12 mouse cellular contexts compared by ENCODE assay signal in genomic region chr5:116461354-116462042, GRCm38 (mm10). TPM values are rescaled to one million over a fixed set of nuclear protein-coding genes. Genes with fewer than 3 reads are reported as not detected.
DNase-seq lines count a peak whose midpoint lies in the region; ATAC-seq and TF ChIP-seq lines count a peak whose summit lies in the region.
"Had no signal": no experiment of that assay in that cellular context is flagged by ENCODE, and none has a peak within 500 bp of the region (broad histone marks: within the 10 kb centered on the region; RNA-seq: fewer than 3 reads in every experiment).

No protein-coding gene starts in this region.

- H3K27ac ChIP-seq in liver, adult 2 months (replicated peaks; ENCODE audit: insufficient read depth, low read depth, low read length): no peak overlapping the region
- peak overlapping the region; percentile 77 for H3K27ac ChIP-seq in hindbrain, embryonic 13.5 days
- peak overlapping the region; percentile 90 for H3K27ac ChIP-seq in neural tube, embryonic 13.5 days (replicated peaks)
- H3K27ac ChIP-seq: heart, embryonic 15.5 days had no signal

- H3K9me3 ChIP-seq in hindbrain, embryonic 13.5 days: peaks cover 20% of the 10 kb centered on the region
- H3K9me3 ChIP-seq in neural tube, embryonic 13.5 days: peaks cover 21% of the 10 kb centered on the region
- H3K9me3 ChIP-seq: heart, embryonic 15.5 days had no signal

- peak; percentile 74; the same call in 1 of the 2 replicates for ATAC-seq in hindbrain, embryonic 13.5 days (ENCODE audit: low FRiP score)
- peak; percentile 81 for ATAC-seq in neural tube, embryonic 13.5 days (ENCODE audit: low read depth)

- DNase-seq in liver, adult 2 months (ENCODE audit: extremely low read depth, low read depth, low spot score): no peak
- DNase-seq in liver: no peak
- peak; percentile 48 for DNase-seq in embryo, embryonic 11 days
- DNase-seq in adrenal gland, adult (ENCODE audit: inconsistent age in 2 of 2, low spot score in 1 of 2): no peak
- no peak for DNase-seq in right cerebral cortex, postnatal 4 days
- no peak for DNase-seq in thymus, postnatal 10 days (ENCODE audit: low spot score in 2 of 2)
- DNase-seq: layer of hippocampus, postnatal 36 days; thymus, postnatal 25 days had no signal

- no peaks in the 10 kb centered on the region for H3K79me2 ChIP-seq in liver, adult 2 months (ENCODE audit: control insufficient read depth, insufficient read depth, low read length)

- no peak overlapping the region for H3K9ac ChIP-seq in liver, adult 2 months (ENCODE audit: low read depth, low read length)
- no peak overlapping the region for H3K9ac ChIP-seq in hindbrain, embryonic 13.5 days
- no peak overlapping the region for H3K9ac ChIP-seq in neural tube, embryonic 13.5 days
- H3K9ac ChIP-seq: heart, embryonic 15.5 days had no signal

- H3K4me2 ChIP-seq in hindbrain, embryonic 13.5 days: no peak overlapping the region
- H3K4me2 ChIP-seq in neural tube, embryonic 13.5 days: no peak overlapping the region
- H3K4me2 ChIP-seq: heart, embryonic 15.5 days had no signal

- no peaks in the 10 kb centered on the region for H3K27me3 ChIP-seq in liver, adult 2 months (ENCODE audit: control insufficient read depth, insufficient read depth, low read length)
- H3K27me3 ChIP-seq in hindbrain, embryonic 13.5 days: no peaks in the 10 kb centered on the region
- H3K27me3 ChIP-seq in neural tube, embryonic 13.5 days: no peaks in the 10 kb centered on the region
- H3K27me3 ChIP-seq: heart, embryonic 15.5 days had no signal

- no peak overlapping the region for H3K4me3 ChIP-seq in liver, adult 2 months (ENCODE audit: insufficient read depth, low read depth, low read length)
- no peak overlapping the region for H3K4me3 ChIP-seq in hindbrain, embryonic 13.5 days
- H3K4me3 ChIP-seq in neural tube, embryonic 13.5 days: no peak overlapping the region
- H3K4me3 ChIP-seq: heart, embryonic 15.5 days had no signal

- 75% methylated on average over 11 of the region's 11 CpGs for WGBS in liver, adult 2 months
- 32% methylated on average over 11 of the region's 11 CpGs for WGBS in hindbrain, embryonic 13.5 days
- 16% methylated on average over 11 of the region's 11 CpGs for WGBS in neural tube, embryonic 13.5 days

- TF ChIP-seq CTCF in liver, adult 2 months (IDR thresholded peaks at IDR 0.05; ENCODE audit: low read depth, low read length): peak; percentile 58

- H3K4me1 ChIP-seq in liver, adult 2 months (ENCODE audit: control insufficient read depth, insufficient read depth, low read length): no peaks in the 10 kb centered on the region
- H3K4me1 ChIP-seq in hindbrain, embryonic 13.5 days (replicated peaks): peaks cover 34% of the 10 kb centered on the region
- peaks cover 48% of the 10 kb centered on the region for H3K4me1 ChIP-seq in neural tube, embryonic 13.5 days (replicated peaks)
- H3K4me1 ChIP-seq: heart, embryonic 15.5 days had no signal

- no peak for TF ChIP-seq POLR2A in liver, adult 2 months (IDR thresholded peaks at IDR 0.05; ENCODE audit: extremely low read depth, insufficient read depth, low read length)

- H3K36me3 ChIP-seq in liver, adult 2 months (ENCODE audit: control insufficient read depth, insufficient read depth, low read length): no peaks in the 10 kb centered on the region
- peaks cover 41% of the 10 kb centered on the region for H3K36me3 ChIP-seq in hindbrain, embryonic 13.5 days
- peaks cover 44% of the 10 kb centered on the region for H3K36me3 ChIP-seq in neural tube, embryonic 13.5 days
- H3K36me3 ChIP-seq: heart, embryonic 15.5 days had no signal

RNA-seq across cellular contexts. Expression of gene Hspb8, which starts 38.8 kb away (rescaled TPM):
- 149 and 164 TPM in 2 replicates for total RNA-seq in liver, adult 2 months (2014; rRNA removed)
- polyA plus RNA-seq in liver, adult 2 months (2012; rRNA removed): 216 and 232 TPM in 2 replicates
- 5.3 and 6.1 TPM in 2 replicates for polyA plus RNA-seq in hindbrain, embryonic 13.5 days (2015; fragmentation: Nextera tagmentation; extraction: Ambion mirVana)
- polyA plus RNA-seq in neural tube, embryonic 13.5 days (2015; fragmentation: Nextera tagmentation; extraction: Ambion mirVana): 7.2 and 7.6 TPM in 2 replicates
- total RNA-seq: MEL had no signal

Comparison
In these comparisons a context has a peak if more than half of its experiments do, and no peak if none do; other contexts are left out.
1. RNA of gene Hspb8, which starts 38.8 kb away (polyA plus RNA-seq): 216 to 232 TPM in liver, adult 2 months; 7.2 to 7.6 TPM in neural tube, embryonic 13.5 days and 5.3 to 6.1 TPM in hindbrain, embryonic 13.5 days; every median in the first group is over 10 times any median in the second.